ENCODE assay signal across 19 mouse cellular contexts in genomic region chr1:109971721-109972425, GRCm38 (mm10). TPM values are rescaled to one million over a fixed set of nuclear protein-coding genes. Genes with fewer than 3 reads are reported as not detected.
A peak's percentile ranks its signal among the peaks of the same experiment; 100 is the strongest.
DNase-seq lines count a peak whose midpoint lies in the region; ATAC-seq lines count a peak whose summit lies in the region.
"Had no signal": no experiment of that assay in that cellular context is flagged by ENCODE, and none has a peak within 500 bp of the region (broad histone marks: within the 10 kb centered on the region; RNA-seq: fewer than 3 reads in every experiment).

No protein-coding gene starts in this region.

- H3K4me1 ChIP-seq in midbrain, embryonic 11.5 days (ENCODE audit: control insufficient read depth, insufficient read depth, low read length), result no peaks in the 10 kb centered on the region
- no peaks in the 10 kb centered on the region for H3K4me1 ChIP-seq in midbrain, embryonic 16.5 days (ENCODE audit: control insufficient read depth, insufficient read depth, low read length)
- H3K4me1 ChIP-seq in forebrain, embryonic 11.5 days (replicated peaks; ENCODE audit: control insufficient read depth, insufficient read depth, low read length), result no peaks in the 10 kb centered on the region; the same call in 1 of the 2 replicates
- H3K4me1 ChIP-seq in hindbrain, embryonic 16.5 days (ENCODE audit: control insufficient read depth, insufficient read depth, low read depth, low read length), result no peaks in the 10 kb centered on the region
- no peaks in the 10 kb centered on the region for H3K4me1 ChIP-seq in intestine, embryonic 16.5 days (ENCODE audit: control insufficient read depth, insufficient read depth, low read length)
- H3K4me1 ChIP-seq: intestine, embryonic 15.5 days; liver, embryonic 12.5 days had no signal

- no peak overlapping the region for H3K4me2 ChIP-seq in midbrain, embryonic 11.5 days
- H3K4me2 ChIP-seq in midbrain, embryonic 16.5 days (ENCODE audit: low read length), result no peak overlapping the region
- no peak overlapping the region for H3K4me2 ChIP-seq in forebrain, embryonic 11.5 days (ENCODE audit: low read depth, low read length, severe bottlenecking)
- no peak overlapping the region for H3K4me2 ChIP-seq in hindbrain, embryonic 16.5 days (ENCODE audit: low read length)
- H3K4me2 ChIP-seq in intestine, embryonic 16.5 days (ENCODE audit: low read depth, low read length), result no peak overlapping the region
- H3K4me2 ChIP-seq: intestine, embryonic 15.5 days; liver, embryonic 12.5 days; lung, embryonic 14.5 days had no signal

- no peak overlapping the region for H3K4me3 ChIP-seq in midbrain, embryonic 11.5 days (ENCODE audit: low read depth, low read length)
- no peak overlapping the region for H3K4me3 ChIP-seq in midbrain, embryonic 16.5 days (ENCODE audit: low read depth, low read length)
- no peak overlapping the region for H3K4me3 ChIP-seq in forebrain, embryonic 11.5 days (ENCODE audit: low read depth, low read length)
- no peak overlapping the region for H3K4me3 ChIP-seq in hindbrain, embryonic 16.5 days (ENCODE audit: low read length)
- H3K4me3 ChIP-seq in intestine, embryonic 16.5 days (ENCODE audit: low read length), result no peak overlapping the region
- H3K4me3 ChIP-seq: intestine, embryonic 15.5 days; liver, embryonic 12.5 days; myocyte had no signal

- no peak overlapping the region for H3K9ac ChIP-seq in midbrain, embryonic 11.5 days (ENCODE audit: low read length)
- no peak overlapping the region for H3K9ac ChIP-seq in midbrain, embryonic 16.5 days (ENCODE audit: low read depth, low read length)
- H3K9ac ChIP-seq in forebrain, embryonic 11.5 days (ENCODE audit: low read length), result no peak overlapping the region
- no peak overlapping the region for H3K9ac ChIP-seq in hindbrain, embryonic 16.5 days (ENCODE audit: low read depth, low read length)
- no peak overlapping the region for H3K9ac ChIP-seq in intestine, embryonic 16.5 days (ENCODE audit: low read depth, low read length)
- H3K9ac ChIP-seq: intestine, embryonic 15.5 days; liver, embryonic 12.5 days; lung, embryonic 14.5 days had no signal

- DNase-seq in midbrain, embryonic 11.5 days (ENCODE audit: low spot score, missing footprints), result no peak
- peak; percentile 28 for DNase-seq in embryo, embryonic 11 days
- DNase-seq in forebrain, embryonic 11.5 days (ENCODE audit: low spot score), result no peak
- DNase-seq in lung, postnatal 14 days, result no peak
- DNase-seq: cerebellum, adult 8-10 months; heart, postnatal 4 days; lung, embryonic 14.5 days; lung, postnatal 4 days; right cerebral cortex, adult 18-20 months had no signal

- H3K27ac ChIP-seq in midbrain, embryonic 11.5 days (ENCODE audit: low read depth, low read length), result no peak overlapping the region
- no peak overlapping the region for H3K27ac ChIP-seq in midbrain, embryonic 16.5 days (ENCODE audit: low read length)
- H3K27ac ChIP-seq in forebrain, embryonic 11.5 days (ENCODE audit: low read depth, low read length), result peak overlapping the region; percentile 53; the same call in 1 of the 2 replicates
- H3K27ac ChIP-seq in hindbrain, embryonic 16.5 days (ENCODE audit: low read depth, low read length), result no peak overlapping the region
- no peak overlapping the region for H3K27ac ChIP-seq in intestine, embryonic 16.5 days (ENCODE audit: low read length)
- H3K27ac ChIP-seq: intestine, embryonic 15.5 days; liver, embryonic 12.5 days; stomach, postnatal 0 days had no signal

- no peaks in the 10 kb centered on the region for H3K9me3 ChIP-seq in midbrain, embryonic 11.5 days (ENCODE audit: control insufficient read depth, low read length)
- H3K9me3 ChIP-seq in midbrain, embryonic 16.5 days (replicated peaks; ENCODE audit: control insufficient read depth, low read length, poor library complexity, severe bottlenecking), result no peaks in the 10 kb centered on the region
- no peaks in the 10 kb centered on the region for H3K9me3 ChIP-seq in forebrain, embryonic 11.5 days (ENCODE audit: control insufficient read depth, low read length)
- no peaks in the 10 kb centered on the region for H3K9me3 ChIP-seq in hindbrain, embryonic 16.5 days (ENCODE audit: control insufficient read depth, low read length)
- H3K9me3 ChIP-seq in intestine, embryonic 16.5 days (ENCODE audit: control insufficient read depth, low read length), result no peaks in the 10 kb centered on the region
- H3K9me3 ChIP-seq: intestine, embryonic 15.5 days; liver, embryonic 12.5 days had no signal

- no peaks in the 10 kb centered on the region for H3K36me3 ChIP-seq in midbrain, embryonic 11.5 days (ENCODE audit: control insufficient read depth, insufficient read depth, low read length)
- no peaks in the 10 kb centered on the region for H3K36me3 ChIP-seq in midbrain, embryonic 16.5 days (ENCODE audit: control insufficient read depth, insufficient read depth, low read length)
- no peaks in the 10 kb centered on the region for H3K36me3 ChIP-seq in forebrain, embryonic 11.5 days (ENCODE audit: control insufficient read depth, insufficient read depth, low read length)
- H3K36me3 ChIP-seq in hindbrain, embryonic 16.5 days (ENCODE audit: control insufficient read depth, insufficient read depth, low read length), result no peaks in the 10 kb centered on the region
- H3K36me3 ChIP-seq in intestine, embryonic 16.5 days (ENCODE audit: control insufficient read depth, insufficient read depth, low read length), result no peaks in the 10 kb centered on the region
- H3K36me3 ChIP-seq: intestine, embryonic 15.5 days; liver, embryonic 12.5 days had no signal

- H3K27me3 ChIP-seq in midbrain, embryonic 11.5 days (ENCODE audit: control insufficient read depth, insufficient read depth, low read length), result no peaks in the 10 kb centered on the region
- H3K27me3 ChIP-seq in midbrain, embryonic 16.5 days (ENCODE audit: control insufficient read depth, insufficient read depth, low read depth, low read length), result no peaks in the 10 kb centered on the region
- no peaks in the 10 kb centered on the region for H3K27me3 ChIP-seq in forebrain, embryonic 11.5 days (ENCODE audit: control insufficient read depth, insufficient read depth, low read length)
- H3K27me3 ChIP-seq in hindbrain, embryonic 16.5 days (replicated peaks; ENCODE audit: control insufficient read depth, insufficient read depth, low read length), result no peaks in the 10 kb centered on the region
- no peaks in the 10 kb centered on the region for H3K27me3 ChIP-seq in intestine, embryonic 16.5 days (replicated peaks; ENCODE audit: control insufficient read depth, insufficient read depth, low read length)
- H3K27me3 ChIP-seq: intestine, embryonic 15.5 days; liver, embryonic 12.5 days had no signal

- ATAC-seq in midbrain, embryonic 11.5 days (ENCODE audit: low FRiP score), result peak; percentile 72
- ATAC-seq in midbrain, embryonic 16.5 days, result no peak; the same call in 1 of the 2 replicates
- peak; percentile 92 for ATAC-seq in forebrain, embryonic 11.5 days (replicated peaks; ENCODE audit: low FRiP score)
- ATAC-seq in hindbrain, embryonic 16.5 days, result peak; percentile 54; the same call in 1 of the 2 replicates
- ATAC-seq in intestine, embryonic 16.5 days, result no peak
- ATAC-seq: intestine, embryonic 15.5 days; liver, embryonic 12.5 days had no signal

- 50% methylated on average over 5 of the region's 5 CpGs for WGBS in midbrain, embryonic 11.5 days
- 33% methylated on average over 5 of the region's 5 CpGs for WGBS in midbrain, embryonic 16.5 days
- 27% methylated on average over 5 of the region's 5 CpGs for WGBS in forebrain, embryonic 11.5 days
- 31% methylated on average over 5 of the region's 5 CpGs for WGBS in hindbrain, embryonic 16.5 days
- 73% methylated on average over 5 of the region's 5 CpGs for WGBS in intestine, embryonic 16.5 days

RNA-seq across cellular contexts. Expression of gene Cdh7, which starts 10.4 kb away (rescaled TPM):
- 4.6 TPM in 2 replicates for polyA plus RNA-seq in midbrain, embryonic 11.5 days (2014; fragmentation: Nextera tagmentation; extraction: Ambion mirVana)
- polyA plus RNA-seq in midbrain, embryonic 16.5 days (2015; fragmentation: Nextera tagmentation; extraction: Ambion mirVana), result 17.9 and 24.3 TPM in 2 replicates
- 9.6 and 9.8 TPM in 2 replicates for polyA plus RNA-seq in forebrain, embryonic 11.5 days (2014; fragmentation: Nextera tagmentation; extraction: Ambion mirVana)
- 24.9 and 25.4 TPM in 2 replicates for polyA plus RNA-seq in hindbrain, embryonic 16.5 days (2015; fragmentation: Nextera tagmentation; extraction: Ambion mirVana)
- 0.65 and 0.98 TPM in 2 replicates for polyA plus RNA-seq in intestine, embryonic 16.5 days (2015; fragmentation: Nextera tagmentation; extraction: Ambion mirVana)
- polyA plus RNA-seq: heart, embryonic 14.5 days; kidney, embryonic 14.5 days; large intestine, adult 2 months; lung, embryonic 14.5 days; myocyte had no signal

Comparison
In these comparisons a context has a peak if more than half of its experiments do, and no peak if none do; other contexts are left out.
1. ATAC-seq: peak in midbrain, embryonic 11.5 days (single experiment), forebrain, embryonic 11.5 days (single experiment) and hindbrain, embryonic 16.5 days (single experiment); none in midbrain, embryonic 16.5 days (single experiment) and intestine, embryonic 16.5 days (single experiment).